Mouse (Mus musculus) left cerebral cortex, postnatal 14 days (tissue): ENCODE data around the gene Tex37. TPM values are rescaled to one million over a fixed set of nuclear protein-coding genes. Genes with fewer than 3 reads are reported as not detected.

Experiments used
- DNase-seq, 2 experiments: peaks; one replicate each; pipeline ENCODE4 v3.0.0; 2021 to 2022; ENCODE audit warnings: low spot score in 2 of 2, mixed read lengths in 1 of 2
- intact Hi-C: fragments of 180-260 bp; cut with DNase I; formaldehyde crosslinking; loops from one replicate; pipeline ENCODE4 v1.15.1; 2025
- long read RNA-seq, 2 experiments: library from polyadenylated mRNA; stranded (forward); transcript quantifications; one replicate each; pipeline ENCODE4 v2.0.0; 2021
- total RNA-seq, 2 experiments: library from RNA; stranded (reverse); gene quantifications; 2 replicates each; pipeline ENCODE4 v1.2.3; 2021

Tex37 gene
- not detected for total RNA-seq
- long read RNA-seq, experiment 1, result 0 reads
- long read RNA-seq, experiment 2, result 0 reads

GRCm38 (mm10) chr6:70918827-70919226 is at the start of gene Tex37:
Gene Tex37, minus strand, starts transcription at chr6:70918927.
- intact Hi-C loops, result loop anchor here (10.0 kb wide), 1 partner anchor 206 kb away; no protein-coding TSS in a partner anchor
- no peak for DNase-seq

GRCm38 (mm10) chr6:70968291-70968690 is 49.6 kb upstream of the Tex37 start:
- intact Hi-C loops, result no loop called here
- DNase-seq, result no peak

- DNase-seq, result no peak
- intact Hi-C loops, result no loop called here
Observed at GRCm38 (mm10) chr6:70967422-70967821, 48.7 kb upstream of the Tex37 start.

GRCm38 (mm10) chr6:70965694-70966093 is 47.0 kb upstream of the Tex37 start:
- no peak for DNase-seq
- intact Hi-C loops, result no loop called here

GRCm38 (mm10) chr6:70964116-70964830 is 45.5 kb upstream of the Tex37 start:
- no peak for DNase-seq
- intact Hi-C loops, result no loop called here

- intact Hi-C loops, result no loop called here
- DNase-seq, result no peak
Observed at GRCm38 (mm10) chr6:70957341-70957940, 38.7 kb upstream of the Tex37 start.

- intact Hi-C loops, result no loop called here
- no peak for DNase-seq
Observed at GRCm38 (mm10) chr6:70956936-70957335, 38.2 kb upstream of the Tex37 start.

- DNase-seq, result no peak
Observed at GRCm38 (mm10) chr6:70956285-70956912, 37.7 kb upstream of the Tex37 start, which contains the start of gene Foxi3. Gene Foxi3, plus strand, starts transcription at chr6:70956531.

GRCm38 (mm10) chr6:70955841-70956240 is 37.1 kb upstream of the Tex37 start:
- intact Hi-C loops, result no loop called here
- DNase-seq, result no peak

More at GRCm38 (mm10) chr6:70956285-70956912, 37.7 kb upstream of the Tex37 start, which contains the start of gene Foxi3:
- intact Hi-C loops, result no loop called here

GRCm38 (mm10) chr6:70955291-70955800 is 36.6 kb upstream of the Tex37 start:
- intact Hi-C loops, result no loop called here
- no peak for DNase-seq

GRCm38 (mm10) chr6:70954040-70954439 is 35.3 kb upstream of the Tex37 start:
- peak; percentile 21 to 28 for DNase-seq
- intact Hi-C loops, result loop anchor here (5.0 kb wide), 1 partner anchor 173 kb away; no protein-coding TSS in a partner anchor

GRCm38 (mm10) chr6:70953274-70953673 is 34.5 kb upstream of the Tex37 start:
- intact Hi-C loops, result loop anchor here (5.0 kb wide), 1 partner anchor 174 kb away; no protein-coding TSS in a partner anchor
- no peak for DNase-seq

- intact Hi-C loops, result no loop called here
Observed at GRCm38 (mm10) chr6:70931801-70932200, 13.1 kb upstream of the Tex37 start.

GRCm38 (mm10) chr6:70921274-70922074 is 2.7 kb upstream of the Tex37 start:
- peak; percentile 48 to 55 for DNase-seq
- intact Hi-C loops, result no loop called here

More at GRCm38 (mm10) chr6:70931801-70932200, 13.1 kb upstream of the Tex37 start:
- no peak for DNase-seq

GRCm38 (mm10) chr6:70912396-70912765 is 6.3 kb downstream of the Tex37 start:
- intact Hi-C loops, result loop anchor here (10.0 kb wide), 1 partner anchor 212 kb away; no protein-coding TSS in a partner anchor
- DNase-seq, result no peak

GRCm38 (mm10) chr6:70911668-70912395 is 6.9 kb downstream of the Tex37 start:
- intact Hi-C loops, result loop anchor here (10.0 kb wide), 1 partner anchor 213 kb away; no protein-coding TSS in a partner anchor
- peak; percentile 35 to 66 for DNase-seq

GRCm38 (mm10) chr6:70910285-70910684 is 8.4 kb downstream of the Tex37 start:
- intact Hi-C loops, result loop anchor here (10.0 kb wide), 1 partner anchor 215 kb away; no protein-coding TSS in a partner anchor
- DNase-seq, result no peak

GRCm38 (mm10) chr6:70909572-70909971 is 9.2 kb downstream of the Tex37 start:
- no peak for DNase-seq
- intact Hi-C loops, result no loop called here
